Comparison of ENCODE assay signal across 8 mouse cellular contexts in the genomic region with DNA sequence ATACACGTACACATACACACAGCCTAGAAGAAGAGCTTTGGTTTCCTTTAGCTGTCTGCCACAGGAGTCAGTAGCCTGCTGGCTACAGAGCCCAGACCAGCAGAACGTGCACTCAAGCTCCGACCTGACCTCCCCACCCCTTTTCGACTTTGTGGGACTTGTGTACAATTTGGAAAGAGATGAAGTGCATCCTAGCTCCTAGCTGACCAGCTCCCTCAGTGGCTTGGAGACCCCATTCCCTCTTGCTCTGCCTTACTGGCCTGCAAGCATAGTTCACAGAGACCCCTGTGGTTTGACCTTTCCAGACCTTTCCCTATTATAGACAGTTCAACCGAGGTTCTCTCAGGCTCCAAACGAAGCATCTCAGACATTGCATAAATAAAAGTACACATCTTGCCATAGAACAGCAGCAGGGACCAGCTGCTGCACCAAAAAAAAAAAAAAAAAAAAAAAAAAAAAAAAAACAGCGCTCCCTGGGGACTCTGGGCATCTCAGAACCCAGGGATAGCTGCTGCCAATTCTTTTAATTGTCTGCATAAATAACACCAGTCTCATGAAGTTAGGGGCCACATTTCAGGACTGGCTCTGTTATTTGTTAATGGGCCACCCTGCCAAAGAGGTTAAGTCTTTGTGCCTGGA.
A peak's percentile ranks its signal among the peaks of the same experiment; 100 is the strongest.
DNase-seq lines count a peak whose midpoint lies in the region; ATAC-seq lines count a peak whose summit lies in the region.

No protein-coding gene starts in this region.

- H3K27me3 ChIP-seq in forebrain, embryonic 11.5 days (ENCODE audit: control insufficient read depth, insufficient read depth, low read length), result no peaks in the 10 kb centered on the region

- H3K9ac ChIP-seq in forebrain, embryonic 11.5 days (ENCODE audit: low read length), result peak overlapping the region; percentile 59

- no peak overlapping the region for H3K27ac ChIP-seq in forebrain, embryonic 11.5 days (ENCODE audit: low read depth, low read length)

- ATAC-seq in forebrain, embryonic 11.5 days (replicated peaks; ENCODE audit: low FRiP score), result peak; percentile 24

- 40% methylated on average over 7 of the region's 7 CpGs for WGBS in forebrain, embryonic 11.5 days

- peaks cover 4% of the 10 kb centered on the region; the same call in 1 of the 2 replicates for H3K4me1 ChIP-seq in forebrain, embryonic 11.5 days (replicated peaks; ENCODE audit: control insufficient read depth, insufficient read depth, low read length)

- peak; percentile 20 for DNase-seq in kidney, adult 18-20 months
- no peak for DNase-seq in kidney, adult 8-10 months
- no peak for DNase-seq in forebrain, embryonic 11.5 days (ENCODE audit: low spot score)
- DNase-seq in kidney, postnatal 4 days, result peak; percentile 46 to 64
- DNase-seq in neural tube, embryonic 10.5 days (ENCODE audit: extremely low spot score, low spot score), result peak; percentile 25
- DNase-seq in ovary, postnatal 10 days (ENCODE audit: low spot score), result no peak
- no peak for DNase-seq in cerebellum, adult 9-11 months
- DNase-seq in T-cell, adult 2 months (ENCODE audit: low spot score), result no peak

- H3K9me3 ChIP-seq in forebrain, embryonic 11.5 days (ENCODE audit: control insufficient read depth, low read length), result no peaks in the 10 kb centered on the region

- H3K36me3 ChIP-seq in forebrain, embryonic 11.5 days (ENCODE audit: control insufficient read depth, insufficient read depth, low read length), result no peaks in the 10 kb centered on the region

- peak overlapping the region; percentile 73 for H3K4me2 ChIP-seq in forebrain, embryonic 11.5 days (ENCODE audit: low read depth, low read length, severe bottlenecking)

- peak overlapping the region; percentile 41 for H3K4me3 ChIP-seq in forebrain, embryonic 11.5 days (ENCODE audit: low read depth, low read length)

Comparison
In these comparisons a context has a peak if more than half of its experiments do, and no peak if none do; other contexts are left out.
1. DNase-seq: peak in kidney, adult 18-20 months (single experiment), kidney, postnatal 4 days (2 of 2) and neural tube, embryonic 10.5 days (single experiment); none in kidney, adult 8-10 months (0 of 2), forebrain, embryonic 11.5 days (single experiment), ovary, postnatal 10 days (single experiment), cerebellum, adult 9-11 months (single experiment) and T-cell, adult 2 months (single experiment).